Mouse (Mus musculus): Measurements from ENCODE around the gene Opcml. TPM values are rescaled to one million over a fixed set of nuclear protein-coding genes. Genes with fewer than 3 reads are reported as not detected.

The Opcml gene
- total RNA-seq, 1 experiment: 0.49 TPM

DNA sequence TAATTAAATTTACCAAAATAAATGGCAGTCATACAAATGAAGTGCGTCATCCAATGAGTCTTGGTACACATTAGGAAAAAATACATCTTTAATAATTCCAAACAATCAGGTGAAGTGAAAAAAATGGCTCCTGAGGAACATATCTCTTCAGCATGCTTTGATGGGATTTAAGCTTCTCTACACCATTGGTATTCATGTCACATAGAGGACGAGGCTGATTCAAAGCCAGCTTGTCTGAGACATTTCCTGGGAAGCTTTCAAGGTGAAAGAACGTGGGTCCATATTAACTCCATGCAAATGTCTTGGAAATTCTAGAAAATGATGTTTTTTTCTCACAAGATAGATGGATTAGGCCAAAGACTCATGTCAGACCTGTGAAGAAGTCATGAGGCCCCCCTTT is 212.6 kb downstream of the Opcml start:
- in situ Hi-C loops (cut with MboI; ENCODE audit: low sequenced_read_pairs in 2 of 2, unreplicated experiment in 2 of 2): no loop called here
- H3K4me3 ChIP-seq (ENCODE audit: insufficient read depth in 1 of 2, low read depth in 1 of 2, low read length in 2 of 2, poor library complexity in 1 of 2, severe bottlenecking in 1 of 2): no peak overlapping the region
- H3K4me1 ChIP-seq (ENCODE audit: control insufficient read depth in 2 of 2, insufficient read depth in 2 of 2, low read length in 2 of 2, poor library complexity in 1 of 2): no peaks in the 10 kb centered on the region
- no peak overlapping the region for H3K9ac ChIP-seq (ENCODE audit: insufficient read depth, low read depth, low read length, poor library complexity, severe bottlenecking)
- H3K27ac ChIP-seq (ENCODE audit: insufficient read depth, low read depth, low read length, poor library complexity, severe bottlenecking): no peak overlapping the region
- no peaks in the 10 kb centered on the region for H3K36me3 ChIP-seq (ENCODE audit: control insufficient read depth, insufficient read depth, low read length, poor library complexity, severe bottlenecking)
- no peak for TF ChIP-seq MAFK (IDR thresholded peaks at IDR 0.05; ENCODE audit: insufficient read depth, low read depth, low read length)
- TF ChIP-seq HCFC1 (IDR thresholded peaks at IDR 0.05; ENCODE audit: borderline replicate concordance, insufficient read depth, low read length): no peak
- no peak for TF ChIP-seq CHD2 (IDR thresholded peaks at IDR 0.05; ENCODE audit: low read depth, low read length)
- TF ChIP-seq ZC3H11A (IDR thresholded peaks at IDR 0.05; ENCODE audit: borderline replicate concordance, low read depth, low read length): no peak
- TF ChIP-seq ZNF384 (IDR thresholded peaks at IDR 0.05; ENCODE audit: low read depth, low read length): no peak
- DNase-seq (ENCODE audit: low read depth, low spot score): no peak
- no peaks in the 10 kb centered on the region for H3K9me3 ChIP-seq (ENCODE audit: control insufficient read depth, insufficient read depth, low read depth, low read length)

DNA sequence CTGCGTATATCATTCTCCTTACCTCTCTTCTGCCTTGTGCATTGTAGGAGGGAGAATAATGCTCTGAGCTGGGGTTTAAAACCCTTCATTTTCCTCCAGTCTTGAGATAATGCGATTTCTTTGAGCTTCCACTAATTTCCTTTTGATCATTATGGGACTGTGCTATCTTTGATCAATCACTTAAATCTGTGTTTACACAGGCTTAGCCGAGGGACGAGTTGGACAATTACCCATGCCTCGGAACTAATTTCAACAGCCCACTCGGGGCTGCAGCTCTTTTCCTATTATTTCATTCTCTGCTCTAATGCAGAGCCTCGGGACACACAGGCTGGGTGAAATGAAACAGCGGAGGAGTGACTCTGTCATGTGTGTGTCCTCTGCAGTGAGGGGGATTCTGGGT is 220.9 kb downstream of the Opcml start:
- Histone ChIP-seq H3K9ac (ENCODE audit: insufficient read depth, low read depth, low read length, poor library complexity, severe bottlenecking) (no peak overlapping the region), H3K9me3 (ENCODE audit: control insufficient read depth, insufficient read depth, low read depth, low read length) (no peaks in the 10 kb centered on the region), H3K4me1 (ENCODE audit: control insufficient read depth in 2 of 2, insufficient read depth in 2 of 2, low read length in 2 of 2, poor library complexity in 1 of 2) (no peaks in the 10 kb centered on the region), H3K27ac (ENCODE audit: insufficient read depth, low read depth, low read length, poor library complexity, severe bottlenecking) (no peak overlapping the region), H3K36me3 (ENCODE audit: control insufficient read depth, insufficient read depth, low read length, poor library complexity, severe bottlenecking) (no peaks in the 10 kb centered on the region), H3K4me3 (ENCODE audit: insufficient read depth in 1 of 2, low read depth in 1 of 2, low read length in 2 of 2, poor library complexity in 1 of 2, severe bottlenecking in 1 of 2) (no peak overlapping the region)
- in situ Hi-C loops (cut with MboI; ENCODE audit: low sequenced_read_pairs in 2 of 2, unreplicated experiment in 2 of 2): no loop called here
- TF ChIP-seq ZC3H11A (IDR thresholded peaks at IDR 0.05; ENCODE audit: borderline replicate concordance, low read depth, low read length) (no peak), ZNF384 (IDR thresholded peaks at IDR 0.05; ENCODE audit: low read depth, low read length) (no peak), HCFC1 (IDR thresholded peaks at IDR 0.05; ENCODE audit: borderline replicate concordance, insufficient read depth, low read length) (no peak), CHD2 (IDR thresholded peaks at IDR 0.05; ENCODE audit: low read depth, low read length) (no peak), MAFK (IDR thresholded peaks at IDR 0.05; ENCODE audit: insufficient read depth, low read depth, low read length) (no peak)
- no peak for DNase-seq (ENCODE audit: low read depth, low spot score)

DNA sequence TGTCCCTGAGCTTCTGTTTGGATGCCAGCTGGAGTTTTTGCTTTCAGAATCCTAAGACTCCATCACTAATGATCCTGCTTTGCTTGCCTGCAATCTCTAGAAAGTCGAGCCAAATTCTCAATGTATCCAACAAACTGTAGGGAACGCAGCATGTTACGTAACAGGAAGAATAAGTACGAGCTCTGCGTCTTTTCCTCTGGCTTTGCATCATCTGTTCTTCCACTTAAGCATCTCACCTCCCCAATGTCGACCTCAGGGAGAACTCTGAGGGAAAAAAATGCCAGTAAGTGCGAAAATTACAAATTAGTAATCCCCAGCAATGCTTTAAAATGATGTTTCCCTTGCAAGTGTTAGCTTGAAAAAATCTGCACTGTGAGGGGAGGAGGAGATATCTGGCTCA is 222.1 kb downstream of the Opcml start:
- no peaks in the 10 kb centered on the region for H3K4me1 ChIP-seq (ENCODE audit: control insufficient read depth in 2 of 2, insufficient read depth in 2 of 2, low read length in 2 of 2, poor library complexity in 1 of 2)
- no peaks in the 10 kb centered on the region for H3K9me3 ChIP-seq (ENCODE audit: control insufficient read depth, insufficient read depth, low read depth, low read length)
- no peaks in the 10 kb centered on the region for H3K36me3 ChIP-seq (ENCODE audit: control insufficient read depth, insufficient read depth, low read length, poor library complexity, severe bottlenecking)
- H3K9ac ChIP-seq (ENCODE audit: insufficient read depth, low read depth, low read length, poor library complexity, severe bottlenecking): no peak overlapping the region
- H3K4me3 ChIP-seq (ENCODE audit: insufficient read depth in 1 of 2, low read depth in 1 of 2, low read length in 2 of 2, poor library complexity in 1 of 2, severe bottlenecking in 1 of 2): no peak overlapping the region
- no peak for DNase-seq (ENCODE audit: low read depth, low spot score)
- TF ChIP-seq ZNF384 (IDR thresholded peaks at IDR 0.05; ENCODE audit: low read depth, low read length) (no peak), HCFC1 (IDR thresholded peaks at IDR 0.05; ENCODE audit: borderline replicate concordance, insufficient read depth, low read length) (no peak), MAFK (IDR thresholded peaks at IDR 0.05; ENCODE audit: insufficient read depth, low read depth, low read length) (no peak), ZC3H11A (IDR thresholded peaks at IDR 0.05; ENCODE audit: borderline replicate concordance, low read depth, low read length) (no peak), CHD2 (IDR thresholded peaks at IDR 0.05; ENCODE audit: low read depth, low read length) (no peak)
- no peak overlapping the region for H3K27ac ChIP-seq (ENCODE audit: insufficient read depth, low read depth, low read length, poor library complexity, severe bottlenecking)
- in situ Hi-C loops (cut with MboI; ENCODE audit: low sequenced_read_pairs in 2 of 2, unreplicated experiment in 2 of 2): no loop called here

DNA sequence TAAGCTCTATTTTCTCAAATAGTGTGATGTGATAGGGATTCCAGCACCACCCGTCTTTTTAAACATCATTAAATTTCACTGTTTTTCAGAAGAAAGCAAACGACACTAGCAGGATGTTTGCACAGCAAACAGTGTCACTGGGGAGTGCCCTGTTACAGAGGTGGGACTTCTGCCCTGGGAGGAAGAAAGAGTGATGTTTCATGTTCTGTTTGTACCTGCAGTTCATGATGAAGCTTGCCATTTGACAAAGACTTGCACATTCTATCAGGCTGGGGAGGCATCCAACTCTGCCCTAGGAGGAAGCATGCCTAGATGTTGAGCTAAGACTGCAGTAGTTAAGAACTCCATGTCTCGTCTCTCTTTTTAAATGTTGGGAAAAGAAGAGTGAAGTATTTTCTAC is 222.6 kb downstream of the Opcml start:
- Histone ChIP-seq H3K36me3 (ENCODE audit: control insufficient read depth, insufficient read depth, low read length, poor library complexity, severe bottlenecking) (no peaks in the 10 kb centered on the region), H3K4me3 (ENCODE audit: insufficient read depth in 1 of 2, low read depth in 1 of 2, low read length in 2 of 2, poor library complexity in 1 of 2, severe bottlenecking in 1 of 2) (no peak overlapping the region), H3K9ac (ENCODE audit: insufficient read depth, low read depth, low read length, poor library complexity, severe bottlenecking) (no peak overlapping the region), H3K4me1 (ENCODE audit: control insufficient read depth in 2 of 2, insufficient read depth in 2 of 2, low read length in 2 of 2, poor library complexity in 1 of 2) (no peaks in the 10 kb centered on the region), H3K9me3 (ENCODE audit: control insufficient read depth, insufficient read depth, low read depth, low read length) (no peaks in the 10 kb centered on the region), H3K27ac (ENCODE audit: insufficient read depth, low read depth, low read length, poor library complexity, severe bottlenecking) (no peak overlapping the region)
- no peak for DNase-seq (ENCODE audit: low read depth, low spot score)
- in situ Hi-C loops (cut with MboI; ENCODE audit: low sequenced_read_pairs in 2 of 2, unreplicated experiment in 2 of 2): no loop called here
- TF ChIP-seq CHD2 (IDR thresholded peaks at IDR 0.05; ENCODE audit: low read depth, low read length): no peak
- no peak for TF ChIP-seq MAFK (IDR thresholded peaks at IDR 0.05; ENCODE audit: insufficient read depth, low read depth, low read length)
- TF ChIP-seq ZC3H11A (IDR thresholded peaks at IDR 0.05; ENCODE audit: borderline replicate concordance, low read depth, low read length): no peak
- no peak for TF ChIP-seq HCFC1 (IDR thresholded peaks at IDR 0.05; ENCODE audit: borderline replicate concordance, insufficient read depth, low read length)
- TF ChIP-seq ZNF384 (IDR thresholded peaks at IDR 0.05; ENCODE audit: low read depth, low read length): no peak

DNA sequence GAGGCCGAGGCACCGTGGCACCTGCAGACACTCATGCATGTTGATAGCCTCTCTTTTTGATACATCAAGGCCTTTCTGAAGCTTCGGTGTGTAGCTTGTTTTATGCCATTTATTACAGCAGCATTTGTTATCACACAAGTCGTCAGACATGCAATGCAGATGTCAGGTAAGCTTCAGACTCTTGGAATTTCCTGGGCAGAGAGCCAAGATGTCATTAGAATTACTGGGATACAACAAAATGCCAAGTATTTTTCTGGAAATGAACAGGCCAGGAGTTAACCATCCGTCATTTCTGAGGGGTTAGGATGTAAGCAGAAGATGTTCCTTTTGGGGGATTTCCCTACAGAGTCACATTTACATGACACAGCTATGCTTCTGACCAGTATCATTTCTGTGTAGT is 237.6 kb downstream of the Opcml start:
- in situ Hi-C loops (cut with MboI; ENCODE audit: low sequenced_read_pairs in 2 of 2, unreplicated experiment in 2 of 2): no loop called here
- Histone ChIP-seq H3K9ac (ENCODE audit: insufficient read depth, low read depth, low read length, poor library complexity, severe bottlenecking) (no peak overlapping the region), H3K36me3 (ENCODE audit: control insufficient read depth, insufficient read depth, low read length, poor library complexity, severe bottlenecking) (no peaks in the 10 kb centered on the region), H3K4me3 (ENCODE audit: insufficient read depth in 1 of 2, low read depth in 1 of 2, low read length in 2 of 2, poor library complexity in 1 of 2, severe bottlenecking in 1 of 2) (no peak overlapping the region), H3K9me3 (ENCODE audit: control insufficient read depth, insufficient read depth, low read depth, low read length) (no peaks in the 10 kb centered on the region), H3K4me1 (ENCODE audit: control insufficient read depth in 2 of 2, insufficient read depth in 2 of 2, low read length in 2 of 2, poor library complexity in 1 of 2) (no peaks in the 10 kb centered on the region), H3K27ac (ENCODE audit: insufficient read depth, low read depth, low read length, poor library complexity, severe bottlenecking) (no peak overlapping the region)
- no peak for DNase-seq (ENCODE audit: low read depth, low spot score)
- TF ChIP-seq CHD2 (IDR thresholded peaks at IDR 0.05; ENCODE audit: low read depth, low read length): no peak
- TF ChIP-seq ZNF384 (IDR thresholded peaks at IDR 0.05; ENCODE audit: low read depth, low read length): no peak
- TF ChIP-seq MAFK (IDR thresholded peaks at IDR 0.05; ENCODE audit: insufficient read depth, low read depth, low read length): no peak
- no peak for TF ChIP-seq HCFC1 (IDR thresholded peaks at IDR 0.05; ENCODE audit: borderline replicate concordance, insufficient read depth, low read length)
- TF ChIP-seq ZC3H11A (IDR thresholded peaks at IDR 0.05; ENCODE audit: borderline replicate concordance, low read depth, low read length): no peak
